Mouse (Mus musculus): Measurements from ENCODE around the gene Palld.

DNA sequence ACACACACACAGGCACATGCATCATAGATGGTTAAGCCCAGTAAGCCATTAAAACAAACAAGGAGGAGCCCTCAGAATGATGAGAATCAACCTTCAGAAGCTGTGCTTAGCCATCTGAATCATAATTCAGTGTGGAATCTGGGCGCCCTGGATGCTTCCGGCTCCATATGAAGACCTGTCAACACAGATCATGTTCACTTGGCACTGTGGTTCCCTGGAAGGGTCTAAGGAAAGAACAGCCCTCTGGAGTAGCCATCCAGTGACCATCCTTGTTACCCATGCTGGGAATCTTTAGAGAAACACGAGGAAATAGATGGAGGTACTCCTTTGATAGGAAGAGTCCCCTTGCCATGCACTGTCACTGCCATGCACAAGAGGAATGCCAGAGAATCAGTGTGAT lies 197.0 kb downstream of the Palld start:
- TF ChIP-seq CTCF (IDR thresholded peaks at IDR 0.05; ENCODE audit: low read depth, low read length), result no peak
- TF ChIP-seq TAL1 (conservative IDR thresholded peaks at IDR 0.05; ENCODE audit: low read depth, low read length), result no peak
- TF ChIP-seq GATA2 (IDR thresholded peaks at IDR 0.05; ENCODE audit: borderline replicate concordance, low read depth, low read length), result no peak
